Mouse (Mus musculus) adrenal gland, adult 10 weeks (tissue): ENCODE data around the gene Wdr78. TPM values are rescaled to one million over a fixed set of nuclear protein-coding genes. Genes with fewer than 3 reads are reported as not detected.

Experiments used
- polyA plus RNA-seq: library from polyadenylated mRNA; stranded (reverse); fragments of 350-450 nt; fragmentation: Illumina TruSeq; extraction: RNeasy Lipid Tissue Mini Kit (QIAGEN cat#74804); gene quantifications from one replicate; pipeline ENCODE4 v1.2.3, GENCODE M21; 2014; ENCODE audit warnings: low read depth, low replicate concordance

The Wdr78 gene
- 8.1 TPM for polyA plus RNA-seq

GRCm38 (mm10) chr4:103114184-103115111 is at the start of gene Wdr78, which contains the start of gene Mier1:
TSS of gene Wdr78 (minus strand) at chr4:103114555.
TSS of gene Mier1 (plus strand) at chr4:103114390.

GRCm38 (mm10) chr4:103026621-103027020 is 87.7 kb downstream of the Wdr78 start, which contains the start of gene Insl5:
TSS of gene Insl5 (minus strand) at chr4:103026842.

Other genes starting within 250 kb of the Wdr78 start
- not detected for gene Tctex1d1, start 135.9 kb downstream of the Wdr78 start, polyA plus RNA-seq
- not detected for gene Insl5, start 87.7 kb downstream of the Wdr78 start, polyA plus RNA-seq
- gene Mier1, start 165 bp downstream of the Wdr78 start, polyA plus RNA-seq: 165 TPM
- 16.9 TPM for gene Slc35d1, start 100.6 kb upstream of the Wdr78 start, polyA plus RNA-seq
- gene 4921539E11Rik, start 176.3 kb upstream of the Wdr78 start, polyA plus RNA-seq: not detected
- gene Oma1, start 199.3 kb upstream of the Wdr78 start, polyA plus RNA-seq: 17.5 TPM